Mouse (Mus musculus): Measurements from ENCODE around the gene Spata45.

DNA sequence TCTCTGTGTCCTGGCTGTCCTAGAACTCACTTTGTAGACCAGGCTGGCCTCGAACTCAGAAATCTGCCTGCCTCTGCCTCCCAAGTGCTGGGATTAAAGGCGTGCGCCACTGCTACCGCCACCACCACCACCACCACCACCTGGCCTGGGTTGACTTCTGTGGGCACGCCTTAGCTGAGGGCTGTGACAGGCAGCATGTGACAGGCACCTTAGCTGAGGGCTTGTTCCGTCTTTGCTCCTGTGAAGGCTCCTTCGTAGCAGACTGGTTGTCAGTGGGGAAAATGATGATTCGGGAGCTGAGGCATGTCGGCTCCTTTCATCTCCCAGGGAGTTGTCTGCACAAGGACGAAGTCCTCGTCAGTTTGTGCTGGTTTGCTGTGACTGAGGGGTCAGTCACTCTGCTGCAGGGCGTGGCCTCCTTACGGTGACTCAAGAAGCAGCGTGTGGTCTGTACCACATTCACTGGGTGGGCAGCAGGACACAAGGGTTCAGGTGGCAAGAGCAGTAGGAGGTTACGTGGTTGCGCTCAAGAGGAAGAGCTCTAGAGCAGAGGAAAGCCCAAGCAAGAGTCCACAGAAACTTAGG lies 36.0 kb downstream of the Spata45 start:
- TF ChIP-seq CTCF (IDR thresholded peaks at IDR 0.05; ENCODE audit: low read depth, low read length) (no peak), POLR2A (IDR thresholded peaks at IDR 0.05; ENCODE audit: borderline replicate concordance, low read depth, low read length) (no peak)

All from bone marrow macrophage, adult 2 months (primary cell).